Mouse (Mus musculus) forebrain, embryonic 13.5 days (tissue): ENCODE measurements at regions not wholly inside any gene's neighbourhood (a gene's known extent, or its start where the extent isn't known, plus 50 kb on each side); places are given as distances from the start of the nearest gene placed in this dataset.

Experiments
- ATAC-seq: fragments of 200-750 bp; cut with Nextera tagmentation; 2 replicates; pipeline ENCODE4 v1.8.0; 2017
- H3K27ac ChIP-seq: fragments of 300-500 bp; sonication (generic); 2 replicates; pipeline ENCODE4 v1.5.1; 2015; ENCODE audit warnings: inconsistent platforms, mild to moderate bottlenecking, moderate library complexity
- H3K27me3 ChIP-seq: fragments of 300-500 bp; sonication (generic); 2 replicates; pipeline ENCODE4 v1.6.1; 2015; ENCODE audit warnings: mild to moderate bottlenecking, inconsistent platforms
- H3K36me3 ChIP-seq: fragments of 300-500 bp; sonication (generic); 2 replicates; pipeline ENCODE4 v1.6.1; 2015; ENCODE audit warnings: mild to moderate bottlenecking, inconsistent platforms; ENCODE audit not compliant: poor library complexity, severe bottlenecking
- H3K4me1 ChIP-seq: fragments of 300-500 bp; sonication (generic); 2 replicates; pipeline ENCODE4 v1.6.1; 2015; ENCODE audit warnings: inconsistent platforms
- H3K4me2 ChIP-seq: fragments of 300-500 bp; sonication (generic); 2 replicates; pipeline ENCODE4 v1.6.1; 2015; ENCODE audit warnings: inconsistent platforms, mild to moderate bottlenecking, moderate library complexity
- H3K4me3 ChIP-seq: fragments of 300-500 bp; sonication (generic); 2 replicates; pipeline ENCODE4 v1.5.1; 2015; ENCODE audit warnings: mild to moderate bottlenecking, inconsistent platforms
- H3K9ac ChIP-seq: fragments of 300-500 bp; sonication (generic); 2 replicates; pipeline ENCODE4 v1.6.1; 2015; ENCODE audit warnings: mild to moderate bottlenecking, inconsistent platforms
- H3K9me3 ChIP-seq: fragments of 300-500 bp; sonication (generic); replicated peaks from 2 replicates; pipeline ENCODE4 v1.6.1; 2016; ENCODE audit warnings: inconsistent platforms
- WGBS: fragments of 180-500 bp; shearing (Covaris S2); methylation state at CpG from one replicate; pipeline ENCODE4 v1.1.7; 2015; 5-methylcytosine and 5-hydroxymethylcytosine counted together

DNA sequence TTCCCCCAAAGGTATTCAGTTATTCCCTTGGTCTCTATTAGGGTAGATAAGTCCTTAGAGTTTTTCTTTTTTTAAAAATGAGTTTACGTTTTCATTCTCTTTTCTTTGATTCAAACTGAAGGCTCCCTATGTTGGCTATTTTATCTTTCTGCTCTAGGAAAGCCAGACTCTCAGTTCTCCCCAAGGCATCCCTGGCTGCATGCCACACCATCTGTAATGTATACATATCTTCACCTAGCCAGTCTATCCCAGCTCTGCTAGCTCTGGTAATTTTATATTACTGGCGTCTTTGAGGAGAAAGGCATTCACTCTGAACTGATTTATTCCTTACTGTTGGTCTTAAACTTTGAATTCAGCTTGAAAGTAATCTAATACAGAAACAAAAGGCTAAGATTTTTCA, 65.2 kb upstream of the Cabcoco1 start:
- Histone ChIP-seq H3K9ac (no peak overlapping the region), H3K27ac (no peak overlapping the region), H3K27me3 (no peaks in the 10 kb centered on the region), H3K9me3 (no peaks in the 10 kb centered on the region), H3K4me1 (no peaks in the 10 kb centered on the region), H3K4me3 (no peak overlapping the region), H3K4me2 (no peak overlapping the region), H3K36me3 (no peaks in the 10 kb centered on the region)
- ATAC-seq: no peak
- 62% methylated on average over 2 of the region's 2 CpGs for WGBS

DNA sequence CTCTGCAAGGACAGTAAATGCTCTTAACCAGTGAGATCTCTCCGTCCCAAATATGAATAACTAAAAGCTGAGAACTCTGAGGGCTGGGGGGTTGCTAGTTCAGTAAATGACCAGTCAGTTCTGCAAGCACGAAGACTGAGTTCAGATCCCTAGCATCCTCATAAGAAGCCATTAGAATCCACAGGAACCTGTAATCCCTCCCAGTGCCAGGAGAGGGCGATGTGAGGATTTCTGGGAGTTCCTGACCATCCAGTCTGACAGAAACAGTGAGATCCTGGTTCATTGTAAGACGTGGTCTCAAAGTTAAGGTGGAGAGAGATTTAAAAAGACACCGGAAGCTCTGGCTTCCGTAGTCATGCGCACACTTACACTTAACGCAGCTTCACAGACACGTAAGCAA, 70.2 kb upstream of the Cabcoco1 start:
- H3K4me3 ChIP-seq: no peak overlapping the region
- 80% methylated on average over 9 of the region's 9 CpGs for WGBS

GRCm38 (mm10) chr10:68612727-68613126, 71.0 kb upstream of the Cabcoco1 start:
- 84% methylated on average over 3 of the region's 3 CpGs for WGBS
- Histone ChIP-seq H3K9ac (no peak overlapping the region), H3K4me1 (no peaks in the 10 kb centered on the region), H3K4me2 (no peak overlapping the region), H3K9me3 (no peaks in the 10 kb centered on the region), H3K27me3 (no peaks in the 10 kb centered on the region), H3K27ac (no peak overlapping the region), H3K4me3 (no peak overlapping the region), H3K36me3 (no peaks in the 10 kb centered on the region)
- no peak for ATAC-seq

More for the DNA sequence above, 70.2 kb upstream of the Cabcoco1 start:
- Histone ChIP-seq H3K9ac (no peak overlapping the region), H3K4me1 (no peaks in the 10 kb centered on the region), H3K36me3 (no peaks in the 10 kb centered on the region), H3K27me3 (no peaks in the 10 kb centered on the region), H3K9me3 (no peaks in the 10 kb centered on the region), H3K27ac (no peak overlapping the region), H3K4me2 (no peak overlapping the region)
- no peak for ATAC-seq

DNA sequence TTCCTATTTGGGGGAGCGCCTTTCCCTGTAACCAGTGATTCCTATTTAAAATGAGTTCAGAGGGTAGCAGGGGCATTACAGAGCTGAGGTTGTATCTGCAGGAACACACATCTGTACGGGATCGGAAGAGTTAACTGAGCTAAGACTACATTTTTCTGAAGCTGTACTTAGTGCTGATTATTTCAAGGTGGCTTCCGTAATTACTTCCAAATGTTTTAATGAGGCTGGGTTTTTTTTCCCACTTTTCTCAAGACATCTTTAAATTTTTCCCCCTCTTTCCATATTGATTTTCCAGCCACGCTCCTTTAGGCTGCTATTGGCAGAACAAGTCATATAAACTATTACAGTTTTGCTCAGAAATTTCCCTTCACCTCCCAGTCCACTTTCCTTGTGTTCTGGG, 82.1 kb upstream of the Cabcoco1 start:
- Histone ChIP-seq H3K4me1 (no peaks in the 10 kb centered on the region), H3K4me3 (no peak overlapping the region), H3K9ac (no peak overlapping the region), H3K4me2 (no peak overlapping the region), H3K9me3 (no peaks in the 10 kb centered on the region), H3K27ac (no peak overlapping the region), H3K27me3 (no peaks in the 10 kb centered on the region), H3K36me3 (no peaks in the 10 kb centered on the region)
- WGBS: 94% methylated on average over 5 of the region's 5 CpGs
- ATAC-seq: no peak

- Histone ChIP-seq H3K27me3 (no peaks in the 10 kb centered on the region), H3K36me3 (no peaks in the 10 kb centered on the region), H3K9ac (no peak overlapping the region), H3K27ac (no peak overlapping the region), H3K4me2 (no peak overlapping the region), H3K4me3 (no peak overlapping the region), H3K4me1 (no peaks in the 10 kb centered on the region), H3K9me3 (no peaks in the 10 kb centered on the region)
- WGBS: 88% methylated on average over 5 of the region's 5 CpGs
- ATAC-seq: no peak
Measured at GRCm38 (mm10) chr10:68625329-68625728, 83.6 kb upstream of the Cabcoco1 start.

DNA sequence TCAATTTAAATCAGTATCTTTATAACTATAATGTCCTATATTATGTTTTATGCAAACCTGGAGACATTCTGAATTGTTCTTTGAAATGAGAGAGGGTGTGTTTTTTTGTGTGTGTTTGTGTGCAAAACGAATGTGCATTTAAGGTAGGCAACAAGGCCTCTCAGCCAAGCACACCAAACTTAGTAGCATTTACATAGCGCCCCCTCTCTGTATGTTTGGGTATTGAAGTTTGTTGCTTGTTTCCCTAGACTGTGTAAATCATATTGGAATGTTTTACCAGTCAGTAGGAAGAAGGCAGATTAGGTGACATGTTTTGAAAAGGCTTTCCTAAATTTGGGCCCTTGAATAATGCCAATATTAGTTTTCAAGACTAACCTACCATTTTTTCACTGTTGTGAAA, 84.1 kb upstream of the Cabcoco1 start:
- Histone ChIP-seq H3K9ac (no peak overlapping the region), H3K36me3 (no peaks in the 10 kb centered on the region), H3K27ac (no peak overlapping the region), H3K4me2 (no peak overlapping the region), H3K4me1 (no peaks in the 10 kb centered on the region), H3K9me3 (no peaks in the 10 kb centered on the region), H3K4me3 (no peak overlapping the region), H3K27me3 (no peaks in the 10 kb centered on the region)
- ATAC-seq: no peak
- 51% methylated on average over 2 of the region's 2 CpGs for WGBS

DNA sequence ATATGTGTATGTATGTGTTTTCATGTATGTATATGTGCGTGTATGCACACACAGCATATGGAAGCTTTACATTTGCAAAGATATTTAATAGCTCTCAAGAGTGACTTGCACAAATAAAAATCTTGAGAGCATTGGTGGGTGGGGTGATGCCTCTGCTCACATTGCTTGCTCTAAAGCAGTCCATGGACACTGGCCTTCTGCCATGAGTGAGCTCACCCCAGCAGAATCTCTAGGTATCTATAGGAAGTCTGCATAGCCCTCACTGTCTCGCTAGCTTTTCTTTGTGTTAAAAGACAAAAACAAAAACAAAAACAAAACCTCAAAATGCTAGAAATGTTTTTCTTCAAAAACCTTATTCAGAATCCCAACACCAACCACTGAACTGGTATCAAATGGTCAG, 87.8 kb upstream of the Cabcoco1 start:
- H3K9me3 ChIP-seq: no peaks in the 10 kb centered on the region
- H3K27ac ChIP-seq: no peak overlapping the region
- no peaks in the 10 kb centered on the region for H3K4me1 ChIP-seq
- no peak overlapping the region for H3K9ac ChIP-seq
- WGBS: 86% methylated on average over 2 of the region's 2 CpGs
- H3K36me3 ChIP-seq: no peaks in the 10 kb centered on the region
- no peak overlapping the region for H3K4me2 ChIP-seq
- no peak for ATAC-seq
- H3K27me3 ChIP-seq: no peaks in the 10 kb centered on the region
- no peak overlapping the region for H3K4me3 ChIP-seq

DNA sequence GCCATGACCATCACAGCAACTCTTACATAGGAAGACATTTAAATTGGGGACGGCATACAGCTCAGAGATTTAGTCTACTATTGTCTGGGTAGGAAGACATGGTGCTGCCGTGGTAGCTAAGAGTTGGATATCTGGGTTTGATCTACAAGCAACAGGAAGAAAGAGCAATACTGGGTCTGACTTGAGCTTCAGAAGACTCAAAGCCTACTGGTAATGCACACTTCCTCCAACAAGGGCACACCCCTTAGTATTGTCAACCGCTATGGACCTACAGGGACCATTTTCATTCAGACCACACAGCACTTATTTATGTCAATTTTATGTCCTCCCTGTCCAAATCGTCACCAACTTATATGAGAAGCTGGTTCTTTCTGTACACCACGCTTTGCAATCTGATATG, 90.3 kb upstream of the Tmem26 start:
- no peak for ATAC-seq
- Histone ChIP-seq H3K27ac (no peak overlapping the region), H3K9ac (no peak overlapping the region), H3K27me3 (no peaks in the 10 kb centered on the region), H3K36me3 (no peaks in the 10 kb centered on the region), H3K4me3 (no peak overlapping the region), H3K4me2 (no peak overlapping the region), H3K4me1 (no peaks in the 10 kb centered on the region), H3K9me3 (no peaks in the 10 kb centered on the region)
- WGBS: 95% methylated on average over 5 of the region's 5 CpGs

- 89% methylated on average over 5 of the region's 5 CpGs for WGBS
- Histone ChIP-seq H3K36me3 (no peaks in the 10 kb centered on the region), H3K9me3 (no peaks in the 10 kb centered on the region), H3K4me2 (no peak overlapping the region), H3K27me3 (no peaks in the 10 kb centered on the region), H3K9ac (no peak overlapping the region), H3K4me1 (no peaks in the 10 kb centered on the region), H3K4me3 (no peak overlapping the region), H3K27ac (no peak overlapping the region)
- no peak for ATAC-seq
Measured at GRCm38 (mm10) chr10:68652700-68653099, 70.7 kb upstream of the Tmem26 start.

DNA sequence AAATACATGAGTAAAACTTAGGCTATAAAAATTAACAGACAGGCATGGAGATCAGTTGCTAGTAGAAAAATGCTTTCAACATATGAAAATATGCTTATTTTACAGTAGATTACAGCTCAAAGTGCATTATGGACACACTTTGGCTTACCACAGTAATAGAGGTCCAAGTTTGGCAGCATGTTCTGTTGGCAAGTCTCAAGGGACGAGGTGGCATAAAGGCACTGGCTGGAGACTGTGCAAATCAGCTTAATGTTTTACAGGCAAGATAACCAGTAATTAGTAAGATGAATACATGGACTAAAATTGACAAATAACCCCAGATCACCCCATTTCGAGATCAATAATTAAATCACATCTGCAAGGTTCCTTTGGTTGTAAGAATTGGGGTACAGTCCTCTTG, 68.0 kb upstream of the Tmem26 start:
- no peak overlapping the region for H3K4me2 ChIP-seq
- no peaks in the 10 kb centered on the region for H3K27me3 ChIP-seq
- H3K9ac ChIP-seq: no peak overlapping the region
- 85% methylated on average over 2 of the region's 2 CpGs for WGBS
- H3K9me3 ChIP-seq: 0 out of 2 replicates have a peak, but pooled peaks cover 4% of the 10 kb centered on the region
- no peak for ATAC-seq
- H3K4me3 ChIP-seq: no peak overlapping the region
- no peak overlapping the region for H3K27ac ChIP-seq
- H3K4me1 ChIP-seq: no peaks in the 10 kb centered on the region
- H3K36me3 ChIP-seq: no peaks in the 10 kb centered on the region

- Histone ChIP-seq H3K27ac (no peak overlapping the region), H3K4me1 (peaks cover 7% of the 10 kb centered on the region; the same call in 1 of the 2 replicates), H3K27me3 (no peaks in the 10 kb centered on the region), H3K4me2 (no peak overlapping the region), H3K9ac (no peak overlapping the region), H3K36me3 (no peaks in the 10 kb centered on the region), H3K4me3 (no peak overlapping the region), H3K9me3 (no peaks in the 10 kb centered on the region)
- ATAC-seq: no peak
- 93% methylated on average over 3 of the region's 3 CpGs for WGBS
Measured at GRCm38 (mm10) chr10:68666094-68666493, 57.4 kb upstream of the Tmem26 start.

DNA sequence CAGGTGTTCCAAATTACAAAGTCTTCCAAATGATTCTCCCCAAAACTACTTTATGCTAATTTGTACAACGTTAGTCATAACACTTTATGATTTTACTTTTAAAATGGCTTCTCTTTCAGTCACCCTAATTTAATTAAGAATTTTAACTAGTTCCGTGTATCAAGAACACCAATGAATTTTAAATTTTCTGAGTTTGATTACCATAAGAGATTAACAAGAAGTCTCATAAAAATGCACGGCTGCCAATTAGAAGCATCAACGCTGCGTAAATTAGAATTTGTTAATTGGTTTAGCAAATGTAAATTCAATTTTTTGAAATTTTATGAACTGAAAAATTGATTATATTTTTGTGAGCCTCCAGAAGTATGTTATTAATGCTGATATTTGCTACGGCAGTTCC, 54.1 kb upstream of the Tmem26 start:
- Histone ChIP-seq H3K4me1 (peaks cover 7% of the 10 kb centered on the region; the same call in 1 of the 2 replicates), H3K9me3 (no peaks in the 10 kb centered on the region), H3K36me3 (no peaks in the 10 kb centered on the region), H3K27me3 (no peaks in the 10 kb centered on the region), H3K4me2 (no peak overlapping the region), H3K4me3 (no peak overlapping the region), H3K9ac (no peak overlapping the region), H3K27ac (no peak overlapping the region)
- ATAC-seq: no peak; the same call in 1 of the 2 replicates
- 77% methylated on average over 6 of the region's 6 CpGs for WGBS

DNA sequence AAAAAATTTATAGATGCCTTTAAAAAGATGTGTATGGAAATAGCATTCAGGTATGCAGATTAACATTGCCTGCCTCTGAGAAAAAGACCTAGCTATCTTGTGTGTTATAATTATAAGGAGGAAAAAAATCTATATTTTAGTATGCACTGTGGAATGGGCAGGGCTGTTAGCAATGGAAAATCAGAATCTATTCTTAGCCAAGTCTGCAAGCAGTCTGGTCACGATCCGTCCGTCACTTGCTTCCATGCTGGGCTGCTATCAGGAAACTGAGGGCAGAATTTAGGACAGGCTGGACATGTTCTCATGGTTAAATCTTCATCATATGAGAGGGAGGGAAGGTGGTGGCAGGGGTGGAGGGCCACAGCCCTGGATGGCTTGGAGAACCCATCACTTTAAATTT, 53.5 kb upstream of the Tmem26 start:
- H3K9ac ChIP-seq: no peak overlapping the region
- peaks cover 7% of the 10 kb centered on the region; the same call in 1 of the 2 replicates for H3K4me1 ChIP-seq
- 61% methylated on average over 3 of the region's 3 CpGs for WGBS
- no peak overlapping the region for H3K4me3 ChIP-seq
- no peaks in the 10 kb centered on the region for H3K27me3 ChIP-seq
- no peak overlapping the region for H3K4me2 ChIP-seq
- ATAC-seq: peak; percentile 60; the same call in 1 of the 2 replicates
- H3K9me3 ChIP-seq: no peaks in the 10 kb centered on the region
- no peaks in the 10 kb centered on the region for H3K36me3 ChIP-seq
- H3K27ac ChIP-seq: no peak overlapping the region
